In the genomic region with DNA sequence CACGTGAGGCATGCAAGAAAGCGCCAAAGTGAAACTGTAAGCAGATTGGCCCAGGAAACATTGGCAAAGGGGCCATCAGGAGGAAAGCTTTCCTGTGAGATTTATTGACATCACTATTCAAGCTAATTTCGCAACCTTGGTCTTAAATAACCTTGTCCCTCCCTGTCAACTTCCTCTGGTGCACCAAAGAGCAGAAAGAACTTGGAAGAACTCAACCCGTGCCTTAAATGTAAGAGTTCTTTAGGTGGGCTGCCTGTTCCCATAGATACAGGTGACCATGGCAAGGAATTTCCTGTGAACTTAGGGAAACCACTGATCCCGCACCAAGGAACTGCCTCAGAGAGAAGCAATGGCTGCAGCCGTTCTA, we compare ENCODE assay signal across 11 mouse cellular contexts.
DNase-seq lines count a peak whose midpoint lies in the region; ATAC-seq and TF ChIP-seq lines count a peak whose summit lies in the region.
"Had no signal": no experiment of that assay in that cellular context is flagged by ENCODE, and none has a peak within 500 bp of the region (broad histone marks: within the 10 kb centered on the region; RNA-seq: fewer than 3 reads in every experiment).

No protein-coding gene starts in this region.

- no peaks in the 10 kb centered on the region for H3K27me3 ChIP-seq in lung, embryonic 15.5 days
- H3K27me3 ChIP-seq in midbrain, postnatal 0 days (ENCODE audit: insufficient read depth, low read length): no peaks in the 10 kb centered on the region
- H3K27me3 ChIP-seq: embryonic facial prominence, embryonic 13.5 days had no signal

- peaks cover 7% of the 10 kb centered on the region; the same call in 1 of the 2 replicates for H3K4me1 ChIP-seq in lung, embryonic 15.5 days
- peaks cover 6% of the 10 kb centered on the region for H3K4me1 ChIP-seq in midbrain, postnatal 0 days (ENCODE audit: insufficient read depth, low read length)

- H3K4me2 ChIP-seq in lung, embryonic 15.5 days: no peak overlapping the region
- H3K4me2 ChIP-seq in midbrain, postnatal 0 days (ENCODE audit: low read depth, low read length, poor library complexity, severe bottlenecking): no peak overlapping the region
- H3K4me2 ChIP-seq: embryonic facial prominence, embryonic 13.5 days had no signal

- 0 out of 2 replicates have a peak, but pooled peaks have one; percentile 5 for ATAC-seq in lung, embryonic 15.5 days (ENCODE audit: borderline replicate concordance, extremely low read depth, low FRiP score, low TSS enrichment)
- ATAC-seq in midbrain, postnatal 0 days (ENCODE audit: low FRiP score): no peak

- WGBS in lung, embryonic 15.5 days: 58% methylated on average over 6 of the region's 6 CpGs
- WGBS in midbrain, postnatal 0 days: 55% methylated on average over 6 of the region's 6 CpGs

- H3K9me3 ChIP-seq in lung, embryonic 15.5 days: no peaks in the 10 kb centered on the region
- H3K9me3 ChIP-seq in midbrain, postnatal 0 days (ENCODE audit: low read length): no peaks in the 10 kb centered on the region
- H3K9me3 ChIP-seq: embryonic facial prominence, embryonic 13.5 days had no signal

- peak; percentile 90 for DNase-seq in heart, adult 11 months
- DNase-seq in heart, postnatal 25 days (ENCODE audit: low spot score): no peak
- no peak for DNase-seq in lung, postnatal 14 days
- DNase-seq in fibroblast of lung, adult 2 months (ENCODE audit: low read depth): peak; percentile 5
- DNase-seq in midbrain, postnatal 0 days (ENCODE audit: low spot score): peak; percentile 24
- DNase-seq in frontal cortex, adult 2 months (ENCODE audit: extremely low spot score in 1 of 2, low spot score in 1 of 2): no peak
- no peak for DNase-seq in layer of hippocampus, adult 9-11 months
- DNase-seq: cerebellum, adult 11-12 months; thymus, adult 2 months had no signal

- TF ChIP-seq CTCF in midbrain, postnatal 0 days (IDR thresholded peaks at IDR 0.05): no peak

- no peak overlapping the region for H3K4me3 ChIP-seq in lung, embryonic 15.5 days
- H3K4me3 ChIP-seq in midbrain, postnatal 0 days (ENCODE audit: low read depth, low read length): no peak overlapping the region
- H3K4me3 ChIP-seq: embryonic facial prominence, embryonic 13.5 days had no signal

- intact Hi-C loops in heart, postnatal 25 days (cut with DNase I): no loop called here

- H3K36me3 ChIP-seq in lung, embryonic 15.5 days: no peaks in the 10 kb centered on the region
- H3K36me3 ChIP-seq in midbrain, postnatal 0 days (ENCODE audit: insufficient read depth, low read length): no peaks in the 10 kb centered on the region
- H3K36me3 ChIP-seq: embryonic facial prominence, embryonic 13.5 days had no signal

- H3K9ac ChIP-seq in lung, embryonic 15.5 days: no peak overlapping the region
- no peak overlapping the region for H3K9ac ChIP-seq in midbrain, postnatal 0 days (replicated peaks; ENCODE audit: low read length, poor library complexity, severe bottlenecking)
- H3K9ac ChIP-seq: embryonic facial prominence, embryonic 13.5 days had no signal

- H3K27ac ChIP-seq in lung, embryonic 15.5 days: no peak overlapping the region
- no peak overlapping the region; the same call in 1 of the 2 replicates for H3K27ac ChIP-seq in midbrain, postnatal 0 days (ENCODE audit: low read depth, low read length)
- H3K27ac ChIP-seq: embryonic facial prominence, embryonic 13.5 days had no signal

Comparison
In these comparisons a context has a peak if more than half of its experiments do, and no peak if none do; other contexts are left out.
1. DNase-seq: peak in heart, adult 11 months (single experiment), fibroblast of lung, adult 2 months (single experiment) and midbrain, postnatal 0 days (single experiment); none in heart, postnatal 25 days (single experiment), lung, postnatal 14 days (single experiment), frontal cortex, adult 2 months (0 of 2) and layer of hippocampus, adult 9-11 months (single experiment).